Mouse (Mus musculus) liver, embryonic 14.5 days (tissue): ENCODE measurements around the gene Uck1.

ENCODE experiments used
- CTCF ChIP-seq: IDR thresholded peaks from 2 replicates; pipeline ENCODE4 v1.5.1; 2016; ENCODE audit warnings: antibody characterized with exemption, low read depth, control low read depth
- EP300 ChIP-seq: IDR thresholded peaks from 2 replicates; pipeline ENCODE4 v1.6.1; 2016; ENCODE audit warnings: antibody characterized with exemption, low read depth

DNA sequence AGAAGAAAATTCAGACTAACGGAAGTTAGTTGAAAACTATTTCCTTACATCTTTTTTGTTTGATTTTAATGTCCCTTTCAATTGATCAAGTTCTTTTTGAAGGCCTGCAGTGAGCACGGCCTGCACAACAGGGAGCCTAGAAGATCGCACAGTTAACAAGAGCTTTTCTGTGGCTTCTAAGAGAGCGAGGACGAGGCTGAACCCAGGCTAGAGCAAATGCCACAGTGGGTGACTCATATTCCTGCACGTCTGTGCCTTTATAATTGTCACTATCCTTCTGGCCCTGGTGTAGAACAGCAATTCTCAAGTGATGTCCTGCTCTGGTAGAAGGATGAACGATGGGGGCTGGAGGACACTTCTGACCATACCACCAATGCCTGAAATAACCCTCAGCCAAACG is 42.3 kb downstream of the Uck1 start:
- TF ChIP-seq CTCF = no peak
- TF ChIP-seq EP300 = no peak
